Mouse (Mus musculus) limb, embryonic 13.5 days (tissue): Measurements from ENCODE around the gene Kl. TPM values are rescaled to one million over a fixed set of nuclear protein-coding genes. Genes with fewer than 3 reads are reported as not detected.

Experiments used
- ATAC-seq: fragments of 200-750 bp; cut with Nextera tagmentation; 2 replicates; pipeline ENCODE4 v1.8.0; 2017; ENCODE audit warnings: low read depth, moderate number of reproducible peaks, moderate TSS enrichment; ENCODE audit not compliant: low FRiP score
- H3K27ac ChIP-seq: fragments of 300-500 bp; sonication (generic); 2 replicates; pipeline ENCODE4 v1.5.1; 2015; ENCODE audit warnings: inconsistent platforms, mild to moderate bottlenecking, moderate library complexity
- H3K27me3 ChIP-seq: fragments of 300-500 bp; sonication (generic); 2 replicates; pipeline ENCODE4 v1.6.1; 2015; ENCODE audit warnings: mild to moderate bottlenecking, inconsistent platforms
- H3K36me3 ChIP-seq: fragments of 300-500 bp; sonication (generic); 2 replicates; pipeline ENCODE4 v1.6.1; 2015; ENCODE audit warnings: inconsistent platforms, mild to moderate bottlenecking, moderate library complexity
- H3K4me1 ChIP-seq: fragments of 300-500 bp; sonication (generic); 2 replicates; pipeline ENCODE4 v1.6.1; 2015; ENCODE audit warnings: inconsistent platforms
- H3K4me2 ChIP-seq: fragments of 300-500 bp; sonication (generic); replicated peaks from 2 replicates; pipeline ENCODE4 v1.6.1; 2015; ENCODE audit warnings: inconsistent platforms, mild to moderate bottlenecking, moderate library complexity
- H3K4me3 ChIP-seq: fragments of 300-500 bp; sonication (generic); 2 replicates; pipeline ENCODE4 v1.5.1; 2015; ENCODE audit warnings: moderate library complexity, mild to moderate bottlenecking, inconsistent platforms
- H3K9ac ChIP-seq: fragments of 300-500 bp; sonication (generic); 2 replicates; pipeline ENCODE4 v1.6.1; 2015; ENCODE audit warnings: mild to moderate bottlenecking, inconsistent platforms
- H3K9me3 ChIP-seq: fragments of 300-500 bp; sonication (generic); 2 replicates; pipeline ENCODE4 v1.6.1; 2016; ENCODE audit warnings: inconsistent platforms
- WGBS: fragments of 180-500 bp; shearing (Covaris S2); methylation state at CpG from one replicate; pipeline ENCODE4 v1.1.7; 2015; 5-methylcytosine and 5-hydroxymethylcytosine counted together
- polyA plus RNA-seq: library from polyadenylated mRNA; unstranded; fragments of >200 nt; fragmentation: Nextera tagmentation; extraction: Ambion mirVana; gene quantifications from 2 replicates; pipeline ENCODE4 v1.2.1, GENCODE M21; 2015

The Kl gene
- polyA plus RNA-seq, 1 experiment from 2014 or later, result 0.18 TPM

DNA sequence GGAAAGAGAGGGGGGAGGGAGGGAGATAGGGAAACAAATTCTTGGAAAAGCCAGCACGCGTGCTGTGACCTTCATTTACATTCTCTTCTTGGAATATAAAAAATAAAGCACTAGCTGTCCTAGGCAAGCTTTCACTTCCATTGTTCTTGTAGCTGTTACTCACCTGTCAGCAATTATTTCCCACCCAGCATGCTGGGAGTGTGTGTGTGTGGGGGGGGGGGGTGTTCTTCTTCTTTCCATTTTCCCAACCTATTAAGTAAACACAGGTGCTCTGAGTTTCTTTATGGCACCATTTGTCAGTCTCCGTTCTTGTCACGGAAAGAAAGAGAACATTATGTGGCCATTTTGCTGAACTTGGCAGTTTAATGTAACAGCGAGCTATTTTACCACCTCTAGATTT is 66.6 kb downstream of the Kl start:
- no peak overlapping the region for H3K4me2 ChIP-seq
- no peaks in the 10 kb centered on the region for H3K27me3 ChIP-seq
- 38% methylated on average over 5 of the region's 5 CpGs for WGBS
- peak overlapping the region; percentile 15; the same call in 1 of the 2 replicates for H3K27ac ChIP-seq
- ATAC-seq, result no peak; the same call in 1 of the 2 replicates
- H3K9me3 ChIP-seq, result peaks cover 9% of the 10 kb centered on the region
- no peak overlapping the region for H3K9ac ChIP-seq
- H3K4me1 ChIP-seq, result peaks cover 44% of the 10 kb centered on the region
- H3K4me3 ChIP-seq, result no peak overlapping the region
- no peaks in the 10 kb centered on the region for H3K36me3 ChIP-seq

DNA sequence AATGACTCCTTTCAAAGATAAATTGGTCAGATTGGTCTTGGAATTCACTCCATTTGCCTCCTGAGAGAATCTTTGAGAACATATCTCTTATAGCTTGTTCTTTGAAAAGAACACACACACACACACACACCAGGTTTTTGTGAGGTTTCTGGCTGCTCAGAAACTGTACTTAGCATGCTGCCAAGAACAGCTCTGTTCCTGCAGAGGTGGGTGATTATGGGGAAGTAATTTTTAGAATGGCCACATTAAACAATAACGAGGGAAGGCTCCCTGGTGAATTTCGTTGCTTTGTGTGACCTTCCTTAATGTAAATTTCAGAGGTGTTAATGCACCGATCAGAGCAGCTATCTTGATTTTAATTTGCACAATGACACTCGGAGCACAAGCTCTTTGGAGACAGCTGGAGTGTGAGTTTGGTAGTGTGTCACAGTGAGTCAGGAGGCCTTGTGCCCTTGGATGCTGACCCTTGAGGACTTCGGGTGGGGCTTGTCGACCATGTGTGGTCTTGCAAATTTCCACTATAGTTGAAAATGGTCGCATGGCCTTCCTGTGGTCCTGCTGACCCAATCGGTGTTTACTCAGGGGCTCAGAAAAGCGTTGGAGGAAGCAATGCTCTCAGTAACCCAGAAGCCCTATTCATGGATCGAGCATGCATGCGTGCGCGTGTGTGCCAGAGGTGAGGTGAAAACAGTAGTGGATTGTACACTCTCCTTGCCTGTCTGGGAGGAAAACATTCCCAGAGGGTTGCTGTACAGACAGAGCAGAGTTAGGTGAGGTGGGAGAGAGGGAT is 67.8 kb downstream of the Kl start:
- Histone ChIP-seq H3K27me3 (no peaks in the 10 kb centered on the region), H3K9me3 (peaks cover under 1% of the 10 kb centered on the region), H3K9ac (no peak overlapping the region), H3K27ac (no peak overlapping the region), H3K4me3 (no peak overlapping the region), H3K36me3 (no peaks in the 10 kb centered on the region), H3K4me2 (no peak overlapping the region), H3K4me1 (peaks cover 47% of the 10 kb centered on the region)
- no peak for ATAC-seq
- WGBS, result 50% methylated on average over 13 of the region's 13 CpGs

DNA sequence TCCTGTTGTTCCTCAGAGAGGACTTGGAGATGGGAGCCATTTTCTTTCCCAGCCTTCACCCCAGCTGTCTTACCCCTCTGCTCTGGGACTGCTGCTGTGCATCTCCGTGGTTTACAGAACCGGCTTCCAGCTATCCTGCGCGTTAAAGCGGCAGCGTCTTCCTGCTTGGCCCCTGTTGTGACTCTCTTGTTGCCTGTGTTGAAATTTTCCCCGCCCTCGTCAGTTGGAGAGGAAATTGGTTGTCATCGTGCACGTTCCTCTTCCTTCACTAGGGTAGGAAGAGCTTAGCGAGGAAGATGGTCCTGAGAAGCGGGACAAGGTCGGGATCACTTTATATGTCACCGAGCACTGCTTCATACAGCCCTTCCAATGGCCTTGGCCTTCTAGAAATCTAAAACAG is 68.4 kb downstream of the Kl start:
- Histone ChIP-seq H3K4me1 (peaks cover 47% of the 10 kb centered on the region), H3K36me3 (no peaks in the 10 kb centered on the region), H3K4me3 (no peak overlapping the region), H3K27ac (no peak overlapping the region), H3K9ac (no peak overlapping the region), H3K9me3 (no peaks in the 10 kb centered on the region), H3K27me3 (no peaks in the 10 kb centered on the region), H3K4me2 (no peak overlapping the region)
- ATAC-seq, result no peak
- WGBS, result 73% methylated on average over 14 of the region's 14 CpGs

DNA sequence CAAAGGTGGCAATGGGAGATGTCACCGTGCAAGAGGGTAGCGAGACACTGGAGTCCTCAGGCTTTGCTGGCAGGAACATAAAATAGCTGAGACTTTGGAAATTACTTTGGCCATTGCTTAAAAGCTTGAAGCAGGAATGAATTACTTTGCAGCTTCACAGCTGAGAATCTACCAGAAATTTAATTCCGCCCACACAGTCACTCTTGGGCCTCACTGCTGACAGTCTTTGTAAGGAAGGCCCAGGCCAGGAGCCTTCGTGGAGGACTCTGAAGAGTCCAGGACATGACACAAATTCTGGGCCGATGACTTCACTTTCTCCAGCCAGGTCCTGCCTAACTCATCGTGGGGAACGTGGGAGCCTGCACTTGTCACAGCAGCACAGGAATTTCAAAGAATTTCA is 69.6 kb downstream of the Kl start:
- Histone ChIP-seq H3K4me1 (peaks cover 48% of the 10 kb centered on the region), H3K9me3 (no peaks in the 10 kb centered on the region), H3K27me3 (no peaks in the 10 kb centered on the region), H3K9ac (no peak overlapping the region), H3K4me3 (no peak overlapping the region), H3K36me3 (no peaks in the 10 kb centered on the region), H3K27ac (no peak overlapping the region), H3K4me2 (no peak overlapping the region)
- 82% methylated on average over 7 of the region's 7 CpGs for WGBS
- no peak for ATAC-seq

DNA sequence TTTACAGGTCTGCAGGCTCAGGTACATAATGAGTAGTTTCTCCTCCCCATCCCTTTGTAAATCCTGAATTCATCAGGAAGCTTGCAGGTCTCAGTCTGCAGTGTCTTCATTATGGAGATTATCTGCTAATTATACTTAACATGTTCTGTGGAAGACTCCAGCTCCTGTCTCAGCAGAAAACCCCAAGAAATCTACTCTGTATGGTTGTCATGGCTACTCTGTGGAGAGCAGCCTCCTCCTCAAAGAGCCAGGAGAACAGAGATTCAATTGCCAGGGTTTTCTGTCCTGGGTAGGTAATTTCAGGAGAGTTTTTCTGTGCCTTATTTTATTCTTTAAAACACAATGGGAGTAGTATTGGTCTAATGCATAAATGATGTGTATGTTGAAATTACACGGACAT is 70.5 kb downstream of the Kl start:
- Histone ChIP-seq H3K4me2 (peak overlapping the region; percentile 12; the same call in 1 of the 2 replicates), H3K27me3 (no peaks in the 10 kb centered on the region), H3K27ac (no peak overlapping the region), H3K4me1 (peaks cover 57% of the 10 kb centered on the region), H3K9me3 (no peaks in the 10 kb centered on the region), H3K9ac (no peak overlapping the region), H3K36me3 (no peaks in the 10 kb centered on the region), H3K4me3 (no peak overlapping the region)
- WGBS, result 21% methylated on average over 1 of the region's 1 CpGs
- no peak for ATAC-seq

DNA sequence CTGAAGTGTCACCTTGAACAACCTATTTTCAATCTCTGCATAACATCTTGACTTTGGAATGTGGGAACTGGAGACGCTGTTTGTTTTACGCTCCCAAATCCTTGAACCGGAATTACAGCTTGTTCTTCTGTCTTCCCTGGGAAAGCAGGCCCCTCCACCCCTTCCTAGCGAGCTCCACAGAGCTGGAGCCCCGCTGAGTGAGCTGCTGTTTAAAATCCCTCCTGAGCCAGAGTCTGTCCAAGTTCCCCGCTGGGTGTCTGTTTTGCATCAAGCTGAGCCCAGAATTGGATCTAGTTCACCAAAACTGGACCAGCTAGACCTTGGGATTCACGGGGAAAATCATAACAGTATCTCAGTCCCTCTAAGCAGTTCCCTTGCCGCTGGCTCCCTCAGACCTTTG is 71.1 kb downstream of the Kl start:
- no peaks in the 10 kb centered on the region for H3K27me3 ChIP-seq
- H3K27ac ChIP-seq, result no peak overlapping the region; the same call in 1 of the 2 replicates
- H3K36me3 ChIP-seq, result no peaks in the 10 kb centered on the region
- H3K9ac ChIP-seq, result no peak overlapping the region
- no peak overlapping the region for H3K4me3 ChIP-seq
- WGBS, result 10% methylated on average over 8 of the region's 8 CpGs
- peak; percentile 55; the same call in 1 of the 2 replicates for ATAC-seq
- peak overlapping the region; percentile 12 for H3K4me2 ChIP-seq
- H3K4me1 ChIP-seq, result peaks cover 58% of the 10 kb centered on the region
- H3K9me3 ChIP-seq, result no peaks in the 10 kb centered on the region

DNA sequence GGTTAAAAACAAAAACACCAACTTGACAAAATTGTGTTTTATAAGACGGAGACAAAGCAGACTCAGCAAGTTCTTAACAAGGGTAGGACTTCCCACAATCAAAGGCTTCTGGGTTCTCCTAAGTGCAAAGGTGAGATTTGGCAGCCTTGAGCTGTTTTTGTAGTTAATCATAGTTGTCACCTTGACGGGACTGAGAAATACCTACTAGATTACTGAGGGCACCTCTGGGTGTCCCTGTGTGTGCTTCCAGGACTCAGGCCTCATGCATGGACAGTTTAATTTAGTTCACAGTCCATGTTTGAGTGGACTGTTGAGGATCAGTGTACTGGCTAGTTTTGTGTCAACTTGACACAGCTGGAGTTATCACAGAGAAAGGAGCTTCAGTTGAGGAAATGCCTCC is 72.1 kb downstream of the Kl start:
- H3K4me1 ChIP-seq, result peaks cover 50% of the 10 kb centered on the region
- H3K4me3 ChIP-seq, result no peak overlapping the region
- no peak overlapping the region for H3K9ac ChIP-seq
- no peak for ATAC-seq
- H3K9me3 ChIP-seq, result no peaks in the 10 kb centered on the region
- WGBS, result 71% methylated on average over 2 of the region's 2 CpGs
- no peaks in the 10 kb centered on the region for H3K27me3 ChIP-seq
- H3K27ac ChIP-seq, result no peak overlapping the region
- H3K36me3 ChIP-seq, result no peaks in the 10 kb centered on the region
- H3K4me2 ChIP-seq, result no peak overlapping the region

DNA sequence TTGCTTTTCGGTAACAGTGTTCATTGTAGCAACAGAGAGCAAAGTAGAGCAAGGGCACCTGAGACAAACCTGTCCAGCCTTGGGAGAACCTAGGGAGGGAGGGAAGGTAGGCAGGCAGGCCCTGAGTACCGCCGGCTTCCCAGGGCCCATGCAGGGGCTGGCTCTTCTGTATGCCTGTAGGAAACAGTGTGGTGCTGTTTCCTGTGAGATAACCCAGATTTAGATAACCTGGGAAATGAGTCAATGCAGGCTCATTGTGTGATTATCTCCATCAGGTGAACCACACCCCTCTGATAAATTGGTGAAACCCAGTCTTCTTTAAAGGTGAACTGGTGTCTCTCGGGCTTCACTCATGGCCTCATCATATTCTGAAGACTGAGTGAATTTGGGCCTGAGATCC is 73.7 kb downstream of the Kl start:
- H3K4me1 ChIP-seq, result peaks cover 36% of the 10 kb centered on the region
- no peak overlapping the region for H3K27ac ChIP-seq
- WGBS, result 90% methylated on average over 4 of the region's 4 CpGs

DNA sequence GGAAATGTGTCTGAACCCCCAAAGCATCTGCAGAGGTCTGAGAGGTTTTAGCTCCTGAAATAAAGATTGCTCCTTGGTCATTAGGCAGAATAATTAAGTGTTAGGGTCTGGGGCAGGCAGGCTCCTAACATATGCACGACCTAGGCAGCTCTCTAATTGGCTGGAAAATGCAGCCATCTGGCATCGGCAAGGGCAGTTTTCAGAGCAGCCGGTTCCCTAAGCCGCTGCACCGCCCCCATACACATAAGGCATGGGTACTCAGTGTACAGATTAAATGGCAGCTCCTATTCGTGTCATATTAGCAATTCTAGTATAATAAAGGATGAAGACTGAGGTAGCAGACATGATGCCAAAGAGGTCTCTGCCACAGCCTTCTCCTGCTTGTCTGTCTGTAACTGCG is 74.8 kb downstream of the Kl start:
- Histone ChIP-seq H3K9ac (no peak overlapping the region), H3K4me1 (peaks cover 32% of the 10 kb centered on the region), H3K27me3 (no peaks in the 10 kb centered on the region), H3K36me3 (no peaks in the 10 kb centered on the region), H3K9me3 (no peaks in the 10 kb centered on the region), H3K4me2 (no peak overlapping the region), H3K27ac (no peak overlapping the region), H3K4me3 (no peak overlapping the region)
- no peak; the same call in 1 of the 2 replicates for ATAC-seq
- 19% methylated on average over 7 of the region's 7 CpGs for WGBS

More for the DNA sequence above, 73.7 kb downstream of the Kl start:
- Histone ChIP-seq H3K4me3 (no peak overlapping the region), H3K9ac (no peak overlapping the region), H3K27me3 (no peaks in the 10 kb centered on the region), H3K36me3 (no peaks in the 10 kb centered on the region), H3K9me3 (no peaks in the 10 kb centered on the region), H3K4me2 (no peak overlapping the region)
- no peak for ATAC-seq

DNA sequence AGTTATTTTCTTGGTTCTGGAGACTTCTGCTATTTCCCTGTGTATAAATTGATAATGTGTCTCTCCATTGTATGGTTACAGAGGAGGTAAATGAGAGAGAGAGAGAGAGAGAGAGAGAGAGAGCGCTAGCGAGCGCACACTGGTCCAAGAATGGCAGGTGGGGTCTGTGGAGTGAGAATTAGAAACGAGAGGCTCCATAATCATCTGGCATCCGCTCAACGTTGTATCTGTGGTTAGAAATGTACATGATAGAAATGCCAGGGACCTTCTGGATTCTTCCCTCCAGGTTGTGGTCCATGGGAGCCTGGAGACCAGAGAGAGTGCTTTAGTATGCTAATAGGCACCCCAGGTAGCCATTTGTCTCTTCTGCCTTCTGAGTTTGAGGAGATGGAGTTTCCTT is 76.5 kb downstream of the Kl start:
- ATAC-seq, result no peak
- WGBS, result 78% methylated on average over 6 of the region's 6 CpGs

DNA sequence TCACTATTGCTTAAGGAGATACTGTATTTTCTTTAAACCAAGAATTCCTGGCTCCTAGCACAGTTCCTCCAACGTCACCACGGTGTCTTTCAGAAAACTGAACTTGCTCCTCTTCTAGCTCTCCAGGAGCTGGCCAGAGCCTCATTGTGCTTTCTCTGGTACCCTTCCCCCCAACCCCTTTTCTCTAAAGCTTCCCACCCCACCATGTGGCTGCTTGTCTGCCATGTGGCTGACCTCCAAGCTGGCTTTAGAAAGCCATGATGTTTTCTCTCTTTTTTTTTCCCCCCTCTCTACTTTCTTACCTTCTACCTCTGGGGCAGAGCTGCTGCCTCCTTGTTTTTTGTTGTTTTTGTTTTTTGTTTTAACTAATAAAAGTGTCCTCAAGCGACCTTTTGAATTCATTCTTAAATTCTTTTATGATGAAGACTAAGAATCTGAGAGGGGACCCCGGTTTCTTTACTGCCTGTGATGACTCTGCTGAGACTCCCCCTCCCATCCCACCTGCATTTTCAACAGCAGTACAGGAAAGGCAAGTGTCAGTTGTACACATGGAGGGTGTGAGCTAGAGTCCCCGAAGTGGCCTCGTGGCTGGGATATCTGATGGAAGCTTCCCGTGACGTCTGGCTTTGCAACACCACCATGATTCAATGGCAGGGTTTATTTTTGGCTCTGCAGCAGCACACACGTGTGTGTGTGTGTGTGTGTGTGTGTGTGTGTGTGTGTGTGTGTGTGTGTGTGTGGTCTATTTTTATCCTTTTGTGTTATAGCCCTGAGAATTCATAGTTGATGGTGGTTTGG is 82.5 kb downstream of the Kl start:
- H3K4me2 ChIP-seq, result no peak overlapping the region
- peaks cover 3% of the 10 kb centered on the region; the same call in 1 of the 2 replicates for H3K4me1 ChIP-seq
- peaks cover 4% of the 10 kb centered on the region; the same call in 1 of the 2 replicates for H3K9me3 ChIP-seq
- H3K4me3 ChIP-seq, result no peak overlapping the region
- 0 out of 2 replicates have a peak overlapping the region, but pooled peaks have one; percentile 6 for H3K27ac ChIP-seq
- 55% methylated on average over 9 of the region's 9 CpGs for WGBS
- no peak overlapping the region for H3K9ac ChIP-seq
- H3K27me3 ChIP-seq, result no peaks in the 10 kb centered on the region
- peaks cover 20% of the 10 kb centered on the region for H3K36me3 ChIP-seq
- no peak for ATAC-seq

More for the DNA sequence above, 76.5 kb downstream of the Kl start:
- Histone ChIP-seq H3K27me3 (no peaks in the 10 kb centered on the region), H3K9me3 (peaks cover 4% of the 10 kb centered on the region; the same call in 1 of the 2 replicates), H3K36me3 (no peaks in the 10 kb centered on the region), H3K4me3 (no peak overlapping the region), H3K27ac (no peak overlapping the region), H3K4me2 (no peak overlapping the region), H3K9ac (no peak overlapping the region), H3K4me1 (peaks cover 14% of the 10 kb centered on the region)

DNA sequence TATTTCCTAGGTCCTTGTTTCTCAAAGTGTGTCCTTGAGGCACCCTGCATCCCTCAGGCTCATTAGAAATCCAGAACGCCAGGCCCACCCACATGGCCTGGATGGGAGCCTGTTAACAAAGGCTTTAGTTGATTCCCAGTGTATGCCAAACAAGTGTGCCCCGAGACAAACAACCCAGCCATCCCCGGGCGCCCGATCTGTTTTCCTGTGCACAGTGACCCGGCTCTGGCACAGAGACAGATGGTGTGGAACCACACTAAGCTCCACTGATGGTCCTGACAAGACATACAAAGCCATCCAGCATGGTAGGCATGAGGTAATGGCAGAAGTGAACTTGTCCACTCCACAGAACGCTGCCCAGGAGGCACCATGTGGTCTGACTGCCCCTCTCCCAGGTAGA is 85.5 kb downstream of the Kl start:
- Histone ChIP-seq H3K27me3 (no peaks in the 10 kb centered on the region), H3K9me3 (peaks cover 4% of the 10 kb centered on the region; the same call in 1 of the 2 replicates), H3K4me1 (peaks cover 3% of the 10 kb centered on the region; the same call in 1 of the 2 replicates), H3K36me3 (peaks cover 46% of the 10 kb centered on the region), H3K4me2 (no peak overlapping the region), H3K27ac (no peak overlapping the region), H3K4me3 (no peak overlapping the region), H3K9ac (no peak overlapping the region)
- ATAC-seq, result no peak
- 83% methylated on average over 7 of the region's 7 CpGs for WGBS
